Mouse (Mus musculus) cerebellum, adult (tissue): ENCODE measurements around the gene 5530401A14Rik.

Source experiments
- ATAC-seq: cut with Nextera tagmentation; 2 replicates; pipeline ENCODE4 v1.9.2; 2017; ENCODE audit warnings: mild to moderate bottlenecking, moderate library complexity, mixed read lengths; ENCODE audit not compliant: insufficient number of reproducible peaks, low FRiP score, low TSS enrichment

The 5530401A14Rik gene

DNA sequence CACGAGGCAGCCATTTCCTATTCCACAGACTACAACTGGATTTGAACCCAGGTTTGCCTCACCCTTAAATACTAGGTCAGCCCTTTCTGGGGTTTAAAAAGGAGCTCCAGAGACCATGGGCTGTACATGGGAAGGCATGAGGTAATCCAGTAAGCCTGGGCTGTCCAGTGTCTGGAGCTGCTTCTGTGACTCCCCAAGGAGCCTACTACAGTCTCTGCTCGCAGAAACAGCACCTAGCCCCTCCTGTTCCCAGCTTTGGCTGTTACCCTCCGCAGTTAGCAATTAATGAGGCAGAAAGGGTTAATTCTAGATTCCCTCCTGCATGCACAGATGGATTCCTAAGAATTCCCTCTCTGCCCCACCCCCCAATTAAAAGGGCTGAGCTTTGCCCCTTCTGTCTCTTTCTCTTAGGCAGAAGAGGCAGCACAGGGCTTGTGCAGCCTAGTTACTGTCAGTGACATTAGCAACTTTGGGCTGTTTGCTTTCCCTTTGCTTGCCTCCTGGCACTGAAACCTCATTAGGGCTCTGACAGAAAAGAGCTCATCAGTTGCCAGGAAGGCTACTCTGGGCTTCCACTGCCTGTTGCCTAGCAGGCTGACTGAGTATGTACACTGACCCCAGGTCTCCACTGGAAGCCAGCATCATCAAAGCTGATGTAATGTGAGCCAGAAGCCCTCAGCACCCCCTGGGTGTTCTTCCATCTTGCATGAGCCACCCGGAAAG, at the start of gene 5530401A14Rik:
TSS of gene 5530401A14Rik (plus strand) at position 424 of the 723 bp plus-strand sequence.
- no peak for ATAC-seq

DNA sequence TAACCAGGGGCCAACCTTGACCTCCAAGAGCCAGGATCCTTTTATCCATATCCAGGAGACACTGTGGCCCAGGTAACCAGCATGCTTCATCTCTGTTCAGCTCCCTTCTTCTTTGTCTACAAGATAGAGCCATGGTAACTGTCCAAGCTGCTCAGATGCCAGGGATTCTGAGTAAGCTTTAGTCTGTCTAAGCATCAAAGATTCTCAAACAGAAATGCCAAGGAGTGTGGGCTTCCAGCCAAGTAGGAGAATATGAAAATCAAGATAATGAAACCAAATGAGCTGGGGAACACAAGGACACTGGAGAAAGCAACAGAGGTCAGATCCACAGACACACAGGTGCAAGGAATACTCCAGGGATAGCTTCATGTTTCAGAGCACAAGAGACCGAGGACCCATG, 45.7 kb upstream of the 5530401A14Rik start:
- no peak for ATAC-seq

DNA sequence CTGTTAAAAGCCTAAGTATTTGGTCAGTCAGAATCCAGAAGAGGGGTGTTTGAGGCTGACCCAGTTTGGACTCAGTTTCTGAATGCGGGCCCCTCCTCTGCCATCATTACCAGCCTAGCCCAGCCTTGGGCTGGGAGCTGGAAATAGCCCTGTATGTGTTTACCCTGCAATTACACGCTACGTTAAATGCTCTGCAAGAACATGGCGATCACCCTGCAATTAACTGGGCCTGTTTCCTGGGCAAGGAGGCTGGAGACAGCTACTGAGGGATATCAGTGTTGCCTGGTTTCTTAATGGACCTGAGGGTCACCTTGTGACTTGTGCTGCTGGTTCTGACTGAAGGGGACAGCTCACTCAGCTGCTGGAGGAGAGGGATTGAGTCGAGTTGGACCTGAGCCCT, 43.9 kb upstream of the 5530401A14Rik start:
- ATAC-seq: no peak

DNA sequence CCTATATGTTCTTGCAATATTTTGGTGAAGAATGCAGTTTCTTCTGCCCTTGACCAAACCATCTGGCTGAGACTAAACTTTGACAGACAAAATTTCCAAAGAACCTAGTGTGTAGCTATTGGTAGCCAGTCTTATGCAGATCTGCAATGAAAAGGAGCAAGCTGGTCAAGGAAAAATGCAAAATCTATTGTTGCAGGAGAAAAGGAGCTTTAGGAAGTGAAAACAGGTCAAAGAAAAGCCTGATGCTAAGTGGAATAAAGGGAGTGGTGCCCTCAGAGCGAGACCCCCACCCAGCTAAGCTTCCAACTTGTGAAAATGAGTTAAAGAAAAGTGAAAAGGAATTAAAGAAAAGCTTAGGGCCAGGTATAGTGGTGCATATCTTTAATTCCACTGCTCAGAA, 28.1 kb upstream of the 5530401A14Rik start:
- no peak for ATAC-seq

DNA sequence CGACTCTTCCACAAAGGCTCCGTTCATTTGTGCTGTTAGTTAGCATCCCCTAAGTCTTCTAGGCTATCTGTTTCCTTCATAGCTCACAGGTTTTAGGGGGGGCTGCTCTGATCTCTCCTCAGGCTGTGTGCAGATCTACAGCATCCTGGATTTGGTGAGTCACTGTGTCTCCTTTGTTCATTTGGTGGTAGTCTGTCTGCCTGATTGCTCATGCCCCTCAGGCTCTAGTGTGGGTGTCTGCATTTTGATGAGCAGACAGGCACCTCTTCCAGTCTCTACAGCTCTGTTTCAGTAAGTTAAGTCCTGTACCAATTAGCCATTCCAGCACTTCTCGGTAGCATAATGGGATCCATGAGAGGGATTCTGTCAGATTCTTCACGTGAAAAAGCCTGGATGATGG, 22.0 kb upstream of the 5530401A14Rik start:
- no peak for ATAC-seq

DNA sequence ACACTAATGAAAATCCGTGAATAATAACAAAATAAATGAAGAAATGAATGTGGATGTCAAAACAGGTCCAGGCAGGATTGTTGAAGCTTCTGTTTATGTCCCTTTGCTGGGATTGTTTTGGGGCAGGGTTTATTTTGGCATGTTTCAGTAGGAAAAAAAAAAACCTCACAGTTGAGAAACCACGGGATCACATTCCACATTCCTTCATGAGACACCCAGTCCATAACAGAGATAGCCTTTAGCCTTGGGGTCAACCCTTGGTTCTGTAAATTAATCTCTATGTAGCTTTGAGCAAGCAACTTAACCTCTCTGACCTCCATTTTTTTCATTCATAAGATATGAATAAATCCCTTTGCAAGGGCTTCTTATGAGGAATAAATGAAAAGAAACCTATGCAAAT, 19.5 kb upstream of the 5530401A14Rik start:
- no peak for ATAC-seq

DNA sequence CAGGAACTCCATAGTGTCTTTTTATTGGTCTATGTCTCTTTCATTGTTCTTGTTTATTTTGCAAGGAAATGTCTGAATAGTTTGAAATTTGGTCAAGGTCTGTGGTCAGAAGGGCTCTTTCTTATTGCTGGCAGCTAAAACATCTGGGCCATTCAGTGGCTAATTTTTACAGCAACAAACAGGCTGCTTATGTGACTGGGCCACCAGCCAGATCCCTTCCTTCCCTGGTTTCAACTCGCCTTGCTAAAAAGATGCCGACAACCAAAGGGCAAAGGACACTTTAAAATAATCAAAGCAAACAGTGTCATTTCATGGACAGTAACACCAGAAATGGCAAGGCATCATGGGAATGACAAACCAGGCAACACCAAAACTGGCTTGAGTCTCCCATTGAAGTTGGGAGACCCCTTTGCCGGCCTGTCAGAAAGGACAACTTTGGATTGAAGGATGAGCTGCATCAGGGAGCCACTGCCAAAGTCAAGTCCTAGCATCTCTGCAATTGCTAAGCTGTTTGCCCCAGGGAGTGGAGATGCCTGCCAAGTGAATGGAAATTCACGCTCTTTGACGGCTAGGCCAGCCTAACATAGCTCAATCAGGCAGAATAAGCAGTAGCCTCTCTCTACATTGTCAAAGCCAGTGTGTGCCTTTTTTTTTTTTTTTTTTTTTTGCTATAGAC, 15.3 kb upstream of the 5530401A14Rik start:
- no peak for ATAC-seq

DNA sequence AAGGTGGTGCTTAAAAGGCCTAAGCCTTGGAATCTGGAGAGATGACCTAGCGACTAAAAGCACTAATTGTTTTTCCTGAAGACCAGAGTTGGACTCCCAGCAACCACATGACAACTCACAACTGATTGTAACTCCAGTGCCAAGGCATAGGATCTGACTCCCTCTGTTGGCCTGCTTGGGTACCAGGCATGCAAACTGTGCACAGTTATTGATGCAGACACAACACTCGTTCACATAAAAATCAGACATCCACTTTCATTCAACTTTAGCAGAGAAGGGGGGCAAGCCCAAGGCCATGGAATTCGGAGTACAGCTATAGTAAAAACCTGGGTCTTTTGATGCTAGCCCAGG, 14.8 kb upstream of the 5530401A14Rik start:
- no peak for ATAC-seq

DNA sequence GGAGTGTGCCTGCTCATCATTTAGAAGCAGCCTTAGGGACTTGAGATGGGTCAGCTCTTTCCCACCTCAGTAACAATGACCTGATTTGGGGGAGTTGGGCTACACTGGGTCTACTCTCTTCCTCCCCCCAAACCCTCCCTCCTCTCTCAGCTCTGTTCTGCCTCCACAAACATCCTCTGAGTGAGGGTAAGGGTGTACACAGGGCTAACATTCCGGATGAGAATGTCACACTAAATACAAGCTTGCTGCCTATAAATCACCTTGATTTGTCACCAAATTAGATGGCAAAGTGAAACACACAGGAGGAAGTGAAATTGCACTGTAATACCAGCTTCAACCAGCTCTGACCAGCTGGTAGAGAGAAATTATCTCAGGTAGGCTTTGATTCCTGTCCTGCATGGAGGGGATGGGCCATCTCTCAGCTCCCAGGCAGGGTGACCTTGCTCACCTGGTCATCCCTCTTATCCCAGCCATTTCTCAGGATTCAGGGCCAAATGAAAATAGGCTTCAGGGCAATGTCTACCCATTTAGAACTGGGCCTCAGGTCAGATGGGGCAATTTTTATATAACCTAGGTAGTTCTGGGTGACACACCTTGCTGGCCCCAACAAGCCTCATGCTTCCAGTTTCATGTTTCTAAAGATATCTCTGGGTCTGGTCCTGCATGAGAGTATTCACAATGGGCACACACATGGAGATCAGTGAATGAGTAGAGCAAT, 12.5 kb upstream of the 5530401A14Rik start:
- ATAC-seq: no peak

DNA sequence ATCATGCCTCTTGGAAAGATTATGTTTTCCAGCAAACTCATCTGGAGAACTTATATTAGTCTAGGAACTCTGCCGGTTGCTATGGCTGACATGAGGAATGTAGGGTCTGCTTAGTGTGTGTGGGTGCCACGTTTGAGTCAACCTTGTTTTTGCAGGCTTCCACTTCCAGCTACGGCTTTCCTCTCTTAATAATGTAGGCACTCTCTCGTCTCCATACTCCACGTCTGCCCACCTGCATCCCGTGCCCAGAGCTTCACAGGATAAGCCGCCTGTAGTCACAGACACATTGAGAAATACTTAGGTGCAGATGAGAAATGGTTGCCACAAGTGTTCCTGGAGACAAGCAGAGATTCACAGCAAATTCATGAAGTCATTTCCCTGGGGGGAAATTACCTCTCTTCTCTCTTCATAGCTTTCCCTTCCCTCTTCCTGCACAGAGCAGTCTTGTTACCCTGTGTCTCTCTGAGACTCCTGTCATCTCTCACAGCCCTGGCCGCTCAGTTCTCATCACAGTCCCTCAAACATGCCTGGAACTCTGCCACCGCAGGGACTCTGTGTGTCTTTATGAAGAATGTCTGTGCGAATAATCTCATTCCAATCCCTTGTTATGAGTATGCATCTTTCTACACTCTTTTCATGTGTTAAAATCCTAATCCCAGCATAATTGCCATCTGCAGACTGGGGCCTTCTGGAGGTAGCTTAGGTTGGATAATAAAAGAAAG, 5.3 kb downstream of the 5530401A14Rik start:
- ATAC-seq: no peak

DNA sequence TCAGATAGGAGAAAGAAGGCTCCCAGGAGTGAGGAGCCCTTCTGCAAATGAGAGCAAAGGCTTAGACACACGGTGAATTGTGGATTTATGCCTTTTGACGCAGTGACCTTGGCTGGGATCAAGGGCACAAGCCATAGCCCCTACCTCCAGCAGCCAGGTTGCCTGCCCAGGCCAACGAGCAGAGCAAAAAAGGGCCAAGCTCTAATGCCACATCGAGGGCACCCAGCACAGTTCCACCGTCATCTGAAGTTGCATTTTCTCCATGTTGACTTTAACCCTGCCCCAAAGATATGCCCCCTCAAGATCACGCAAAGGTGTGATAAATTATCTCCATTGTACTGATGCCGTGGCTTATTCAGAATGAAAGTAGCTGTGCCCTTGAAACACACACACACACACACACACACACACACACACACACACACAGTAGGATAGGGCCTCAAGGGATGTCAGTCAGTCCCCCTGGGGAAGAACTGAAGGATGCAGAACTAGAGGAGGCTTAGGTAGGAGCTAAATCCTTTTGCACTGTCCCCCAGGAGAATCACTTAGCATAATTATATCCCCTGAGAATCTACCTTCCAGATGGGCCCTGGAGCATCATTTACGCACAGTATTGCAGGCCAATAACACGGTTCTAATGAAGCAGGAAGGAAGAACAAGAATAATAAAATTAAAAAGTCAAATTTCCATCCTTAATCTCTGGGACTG, 11.2 kb downstream of the 5530401A14Rik start:
- no peak for ATAC-seq

DNA sequence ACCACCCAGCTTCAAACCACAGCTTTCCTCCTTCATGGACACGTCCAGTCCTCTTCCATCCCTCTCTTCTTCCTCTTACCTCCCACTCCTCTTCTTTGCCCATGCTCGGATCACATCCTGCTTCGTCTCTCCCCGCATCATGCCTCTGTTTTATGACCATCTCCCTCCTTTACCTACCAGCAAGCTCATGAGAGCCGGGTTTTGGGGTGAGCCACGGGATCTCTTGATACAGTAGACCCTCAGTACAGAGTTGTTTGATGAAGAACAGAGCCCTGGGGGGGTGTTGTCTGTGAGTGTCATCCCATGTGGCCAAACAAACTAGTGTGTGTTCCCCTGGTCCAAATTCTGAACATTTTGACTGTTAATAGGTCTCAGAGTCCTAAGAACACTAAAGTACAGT, 36.0 kb downstream of the 5530401A14Rik start:
- no peak for ATAC-seq

DNA sequence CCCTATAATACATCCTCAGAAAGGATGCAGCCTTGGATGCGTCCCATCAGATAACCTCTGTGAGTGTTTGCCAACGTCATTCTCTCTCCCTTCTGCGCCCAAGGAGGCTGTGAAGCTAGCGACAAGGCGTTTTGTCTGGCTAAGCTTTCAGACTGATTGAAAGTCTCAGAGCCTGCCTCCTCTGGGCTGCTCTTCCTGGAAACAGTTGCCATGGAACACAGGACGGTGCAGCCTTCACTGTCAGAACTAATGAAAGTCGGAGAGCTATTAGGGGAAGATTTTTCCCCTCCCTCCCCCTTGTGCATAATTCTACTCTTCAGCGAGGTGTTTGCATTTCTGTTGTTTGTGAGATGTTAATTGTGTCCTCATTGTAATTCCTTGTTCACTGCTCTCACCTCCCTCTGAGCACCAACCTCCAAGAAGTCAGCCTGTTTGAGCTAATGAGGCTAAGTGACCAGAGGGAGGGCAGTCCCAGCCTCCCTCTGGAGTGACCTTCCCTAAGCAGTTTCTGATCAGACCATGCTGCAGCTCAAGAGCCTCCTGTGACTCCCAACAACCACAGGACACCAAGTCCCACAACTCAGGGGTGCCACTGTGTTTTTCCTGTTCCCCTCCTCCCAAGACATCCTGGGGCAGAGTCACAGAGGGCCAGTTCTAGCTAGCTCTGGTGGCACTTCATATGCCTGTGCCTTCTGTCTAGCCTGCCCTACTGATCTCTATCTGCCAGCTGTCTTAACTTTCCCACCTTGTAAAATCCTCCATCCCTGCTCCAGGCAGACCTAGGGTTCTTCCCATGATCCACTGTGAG, 37.3 kb downstream of the 5530401A14Rik start:
- no peak for ATAC-seq

DNA sequence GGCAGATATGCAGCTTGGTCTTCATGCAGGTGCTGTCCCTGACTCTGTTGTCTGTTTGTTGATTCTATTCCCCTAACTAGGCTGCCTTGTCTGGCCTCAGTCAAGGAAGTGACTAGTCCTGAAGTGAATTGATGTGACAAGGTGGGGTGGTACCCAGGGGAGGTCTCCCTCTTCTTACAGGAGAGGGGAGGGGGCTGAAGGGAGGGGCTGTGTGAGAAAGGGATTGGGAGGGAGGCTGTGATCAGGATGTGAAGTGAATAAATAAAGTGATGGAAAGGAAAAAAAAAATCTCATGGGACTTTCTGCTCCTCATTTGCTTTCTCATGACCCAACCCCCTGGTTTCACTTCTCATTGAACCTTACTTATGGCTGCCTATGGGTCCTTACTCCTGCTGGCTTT, 41.8 kb downstream of the 5530401A14Rik start:
- no peak for ATAC-seq

DNA sequence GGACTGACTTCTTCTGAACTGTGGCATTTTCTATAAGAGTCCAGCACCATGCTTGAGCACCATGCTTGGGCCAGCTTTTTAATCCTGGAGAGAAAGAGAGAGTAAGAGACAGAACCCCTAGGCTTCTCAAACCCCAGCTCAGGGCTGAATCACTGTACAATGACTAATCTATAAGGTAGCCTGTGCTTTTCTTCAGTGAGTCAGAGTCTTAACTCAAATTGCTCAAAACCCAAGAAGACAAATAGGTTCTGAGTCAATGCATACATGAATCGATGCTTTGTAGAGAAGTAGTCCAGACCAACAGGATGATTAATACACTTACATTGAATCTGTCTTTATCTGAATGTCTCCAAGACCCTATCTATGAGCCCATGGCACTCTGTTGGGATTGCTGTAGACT, 48.3 kb downstream of the 5530401A14Rik start:
- no peak for ATAC-seq

DNA sequence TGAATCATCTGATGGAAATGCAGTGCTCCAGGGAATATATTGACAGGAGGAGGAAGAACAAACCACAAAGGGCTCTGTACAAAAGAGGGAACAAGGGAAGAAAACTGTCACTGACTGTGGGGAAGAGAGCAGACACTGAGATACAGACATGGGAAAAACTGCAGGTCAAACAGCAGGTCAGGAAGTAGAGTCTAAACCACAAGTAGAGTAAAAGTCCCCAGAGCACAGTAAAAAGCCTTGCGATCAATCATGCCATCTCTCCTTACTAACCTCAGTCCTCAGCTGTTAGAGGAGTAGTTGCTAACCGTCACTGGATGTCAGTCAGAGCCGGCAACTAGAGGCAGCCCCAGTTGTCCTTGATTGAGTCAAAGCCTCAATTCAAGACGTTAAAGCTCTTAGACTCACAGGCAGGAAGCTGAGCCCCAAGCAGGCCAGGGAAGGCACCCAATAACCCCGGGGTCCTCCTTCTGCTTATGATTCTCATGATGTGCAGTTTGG, 49.0 kb downstream of the 5530401A14Rik start:
- ATAC-seq: no peak

DNA sequence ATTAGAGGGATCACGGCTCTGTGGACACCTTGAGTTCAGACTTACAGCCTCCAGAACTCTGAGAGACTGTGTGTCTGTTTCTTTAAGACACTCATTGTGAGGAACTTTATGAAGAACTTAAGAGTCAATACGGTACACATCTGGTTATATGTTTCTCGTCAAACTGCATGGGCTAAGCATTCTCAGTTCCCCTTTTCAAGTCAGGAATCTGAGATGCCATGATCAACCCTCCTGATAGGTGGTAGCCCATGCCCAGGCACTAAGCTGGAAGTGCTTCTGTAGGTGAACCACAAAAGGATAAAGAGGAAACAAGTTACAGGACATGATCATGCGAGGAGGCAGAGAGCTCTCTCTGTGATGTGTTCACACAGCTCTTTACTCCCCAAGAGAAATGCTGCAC, 52.6 kb downstream of the 5530401A14Rik start:
- no peak for ATAC-seq

DNA sequence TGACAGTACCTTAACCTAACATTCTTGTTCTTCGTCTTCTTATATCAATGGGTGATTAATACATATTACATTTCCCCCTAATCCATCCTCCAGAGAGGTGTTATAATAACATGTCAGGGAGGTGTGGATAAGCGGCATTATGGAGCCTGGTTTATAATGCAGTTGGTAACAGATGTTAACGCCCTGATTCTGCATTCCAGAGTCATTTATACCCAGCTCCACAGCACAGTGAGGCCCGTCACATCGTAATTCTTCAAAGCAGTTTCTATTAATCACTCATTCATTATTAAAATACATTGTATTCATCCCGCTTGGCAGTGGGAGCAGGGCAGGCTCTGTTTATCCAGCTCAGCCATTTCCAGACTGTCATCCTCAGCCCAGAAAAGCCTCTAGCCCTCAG, 55.0 kb downstream of the 5530401A14Rik start:
- ATAC-seq: no peak

DNA sequence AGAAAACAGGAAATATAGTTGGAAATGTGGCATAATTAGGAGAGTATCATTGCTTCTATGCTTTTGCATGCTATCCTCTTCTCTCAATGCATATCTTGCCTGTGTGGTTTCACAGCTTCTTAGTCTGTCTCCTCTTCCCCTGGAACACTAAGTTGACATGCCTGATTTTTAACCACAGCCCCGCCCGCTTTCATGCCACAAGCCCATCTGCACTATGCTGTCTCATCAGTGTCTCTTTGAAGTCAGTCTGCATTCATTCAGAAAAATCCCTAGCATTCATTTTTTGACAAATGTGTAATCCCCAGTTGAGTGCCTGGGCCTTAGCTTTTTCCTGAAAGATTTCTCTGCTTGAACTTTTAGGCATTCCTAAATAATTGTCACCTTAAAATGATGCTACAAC, 62.6 kb downstream of the 5530401A14Rik start:
- ATAC-seq: no peak
